Mouse (Mus musculus) liver, adult 2 months (tissue): Measurements from ENCODE around the gene Zfp146.

Experiments used
- CTCF ChIP-seq: fragments of 200-500 bp; IDR thresholded peaks from 2 replicates; pipeline ENCODE4 v1.5.1; 2011; ENCODE audit warnings: low read depth, low read length, control low read depth
- POLR2A ChIP-seq: fragments of 200-500 bp; IDR thresholded peaks from 2 replicates; pipeline ENCODE4 v1.6.1; 2011; ENCODE audit warnings: low read length, control low read depth; ENCODE audit not compliant: insufficient read depth; ENCODE audit errors: extremely low read depth

DNA sequence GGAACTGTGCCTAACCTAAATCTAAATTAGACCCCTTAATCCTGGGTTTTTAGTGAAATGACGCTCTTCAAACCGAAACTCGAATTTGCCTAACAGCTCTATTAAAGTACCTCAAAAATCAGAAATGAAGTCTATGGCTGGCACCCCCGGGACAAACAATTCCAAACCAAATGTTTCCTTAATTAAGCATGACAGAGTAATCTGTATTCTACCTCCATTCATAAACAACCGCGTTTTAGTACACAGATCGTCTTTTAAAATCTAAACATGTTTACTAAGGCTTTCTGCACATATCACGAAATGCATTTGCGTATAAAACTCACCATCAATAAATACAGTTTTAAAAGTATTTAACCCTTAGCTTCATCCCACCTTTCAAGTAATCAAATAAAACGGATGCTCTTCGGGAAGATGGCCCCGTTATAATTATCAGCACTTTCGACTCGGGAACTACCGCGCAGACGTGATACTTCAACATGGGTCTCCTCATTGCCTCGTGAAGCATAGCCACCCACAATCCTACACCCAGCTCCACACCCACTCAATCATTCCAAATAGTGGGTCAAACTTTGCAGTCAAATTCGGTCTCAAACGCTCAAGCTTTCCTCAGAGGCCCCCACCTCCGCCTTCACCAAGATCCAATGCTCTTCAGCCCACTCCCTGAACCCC is 502 bp downstream of the Zfp146 start:
- TF ChIP-seq CTCF, result no peak
- no peak for TF ChIP-seq POLR2A
